Mouse (Mus musculus) erythroblast, embryonic 14.5 days (primary cell): Measurements from ENCODE around the gene Bahcc1.

Source experiments
- GATA1 ChIP-seq: IDR thresholded peaks from 2 replicates; pipeline ENCODE4 v1.6.1; 2012; ENCODE audit warnings: low read length, inconsistent platforms, mixed read lengths
- TAL1 ChIP-seq: IDR thresholded peaks from 3 replicates; pipeline ENCODE4 v1.6.1; 2012; ENCODE audit warnings: low read length, inconsistent platforms, mixed read lengths

DNA sequence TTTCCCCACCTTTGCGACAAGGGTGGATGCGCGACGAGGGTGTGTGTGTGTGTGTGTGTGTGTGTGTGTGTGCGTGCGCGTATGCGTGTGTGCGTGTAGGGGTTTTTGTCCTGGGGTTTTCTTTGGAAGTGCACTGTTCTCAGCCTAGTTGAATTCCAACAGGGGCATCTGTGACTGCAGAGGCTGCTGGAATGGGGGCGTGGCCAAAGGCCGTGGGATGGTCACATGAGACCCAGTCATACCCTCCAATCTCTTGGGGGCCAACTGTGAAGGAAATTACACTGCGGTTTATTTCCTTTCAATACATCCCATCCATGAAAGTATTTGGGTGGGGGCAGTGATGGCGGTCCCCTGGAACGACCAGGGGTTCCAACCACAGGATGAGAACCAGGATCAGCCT, 57.5 kb downstream of the Bahcc1 start:
- TF ChIP-seq GATA1, result no peak
- no peak for TF ChIP-seq TAL1
